Mouse (Mus musculus): ENCODE measurements around the gene Tmem143. TPM values are rescaled to one million over a fixed set of nuclear protein-coding genes. Genes with fewer than 3 reads are reported as not detected.
A peak's percentile ranks its signal among the peaks of the same experiment; 100 is the strongest.
"Not testable (repeated sequence)": the region's sequence is repeated elsewhere in the genome, so short reads cannot be mapped to it uniquely, and the experiment has no call there.

Gene Tmem143
- total RNA-seq, 1 experiment from 2014 or later = 16.2 TPM

DNA sequence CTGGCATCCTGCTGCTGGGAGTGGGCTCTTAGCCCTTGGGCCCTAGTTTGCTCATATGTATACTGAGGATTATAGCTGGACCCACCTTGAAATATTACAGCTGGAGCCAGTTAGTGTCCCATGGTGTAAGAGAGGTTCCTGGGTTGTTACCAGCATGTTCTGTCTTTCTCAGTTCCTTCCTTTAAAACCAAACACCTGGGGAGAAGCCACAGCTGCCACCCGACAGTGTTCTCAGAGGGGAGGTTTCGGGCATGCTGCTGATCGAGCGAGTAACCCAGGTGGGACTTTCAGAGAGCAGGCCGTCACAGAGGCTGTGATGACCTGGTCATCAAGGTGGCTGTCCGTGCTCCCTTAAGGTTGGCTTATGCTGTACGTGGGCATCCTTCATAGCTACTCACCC lies 19.8 kb upstream of the Tmem143 start:
- no peak for ATAC-seq (replicated peaks in 1 of 2; ENCODE audit: insufficient read depth in 1 of 2, low FRiP score in 2 of 2, low TSS enrichment in 1 of 2, low read depth in 1 of 2, poor library complexity in 2 of 2, severe bottlenecking in 2 of 2)

DNA sequence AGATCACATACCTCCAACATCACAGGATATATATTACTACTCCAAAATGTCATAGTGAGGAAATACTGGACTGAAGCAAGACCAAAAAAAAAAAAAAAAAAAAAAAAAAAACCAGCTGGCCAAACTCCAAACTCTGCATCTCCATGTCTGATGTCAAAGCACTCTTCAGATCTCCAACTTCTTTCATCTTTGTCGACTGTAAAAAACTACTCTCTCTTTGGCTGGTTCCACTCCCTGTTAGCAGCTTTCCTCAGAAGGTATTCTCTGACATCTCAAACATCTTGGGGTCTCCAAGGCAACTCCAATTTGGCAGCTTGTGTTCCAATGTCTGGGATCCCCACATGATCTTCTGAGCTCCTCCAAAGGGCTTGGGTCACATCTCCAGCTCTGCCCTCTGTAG lies 18.5 kb upstream of the Tmem143 start, which contains the start of gene Grin2d:
Grin2d (minus strand) TSS at position 101 of the 400 bp plus-strand sequence.
- ATAC-seq (replicated peaks in 1 of 2; ENCODE audit: insufficient read depth in 1 of 2, low FRiP score in 2 of 2, low TSS enrichment in 1 of 2, low read depth in 1 of 2, poor library complexity in 2 of 2, severe bottlenecking in 2 of 2) = not testable (repeated sequence)

DNA sequence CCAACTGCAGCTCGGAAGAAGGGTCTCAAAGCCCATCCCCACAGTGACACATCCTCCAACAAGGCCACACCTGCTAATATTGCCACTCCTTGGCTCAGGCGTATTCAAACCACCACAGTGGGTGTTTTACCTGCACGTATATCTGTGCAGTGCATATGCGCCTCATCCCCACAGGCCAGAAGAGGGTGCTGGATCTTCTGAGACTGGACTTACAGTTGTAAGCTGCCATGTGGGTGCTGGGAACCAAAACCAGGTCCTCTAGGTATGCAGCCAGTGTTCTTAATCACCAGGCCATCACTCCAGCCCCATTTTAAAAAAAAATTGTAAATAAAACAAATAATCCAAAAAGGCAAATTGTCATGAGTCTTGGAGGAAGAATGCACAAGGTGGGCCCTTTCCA lies 16.2 kb upstream of the Tmem143 start:
- ATAC-seq (replicated peaks in 1 of 2; ENCODE audit: insufficient read depth in 1 of 2, low FRiP score in 2 of 2, low TSS enrichment in 1 of 2, low read depth in 1 of 2, poor library complexity in 2 of 2, severe bottlenecking in 2 of 2) = no peak

DNA sequence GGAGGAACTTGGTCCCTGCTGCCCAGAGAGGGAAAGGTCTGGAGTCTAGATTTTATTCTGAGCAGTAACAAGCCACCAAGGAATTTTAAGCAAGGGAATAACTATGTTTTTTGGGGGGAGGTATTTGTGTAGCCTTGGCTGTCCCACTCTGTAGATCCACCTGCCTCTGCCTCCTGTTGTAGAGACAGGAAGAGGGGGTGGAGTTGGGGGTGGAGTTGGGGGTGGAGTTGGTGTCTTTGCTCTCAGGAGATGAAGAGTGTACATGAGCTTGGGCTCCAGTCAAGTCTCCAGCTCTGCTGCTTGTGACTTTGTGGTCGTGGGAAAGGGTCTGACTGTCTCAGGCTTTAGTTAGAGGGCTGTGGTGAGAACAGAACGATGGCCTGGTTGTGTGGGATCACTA lies 15.7 kb upstream of the Tmem143 start:
- ATAC-seq (replicated peaks in 1 of 2; ENCODE audit: insufficient read depth in 1 of 2, low FRiP score in 2 of 2, low TSS enrichment in 1 of 2, low read depth in 1 of 2, poor library complexity in 2 of 2, severe bottlenecking in 2 of 2) = no peak

DNA sequence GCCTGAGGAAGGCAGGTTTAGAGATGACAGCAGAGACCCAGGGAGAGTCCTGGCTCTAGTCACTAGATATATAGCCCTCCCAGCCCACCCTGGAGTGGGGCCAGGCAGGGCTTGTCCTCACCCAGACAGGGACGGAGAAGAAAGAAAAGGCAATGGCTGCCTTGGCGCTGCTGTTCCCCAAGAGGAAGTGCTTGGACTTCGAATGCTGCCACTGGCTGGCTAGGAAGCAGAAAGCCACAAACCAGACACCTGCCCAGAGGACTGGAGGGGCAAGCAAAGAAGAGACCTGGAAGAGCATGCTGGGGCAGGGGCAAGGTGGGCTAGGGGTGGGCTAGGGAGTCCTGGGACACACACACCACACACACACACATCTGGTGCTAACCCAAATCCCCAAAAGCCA lies 9.5 kb upstream of the Tmem143 start:
- peak; percentile 37 to 73; a peak in 2 of 4 replicates for ATAC-seq (replicated peaks in 1 of 2; ENCODE audit: insufficient read depth in 1 of 2, low FRiP score in 2 of 2, low TSS enrichment in 1 of 2, low read depth in 1 of 2, poor library complexity in 2 of 2, severe bottlenecking in 2 of 2)

DNA sequence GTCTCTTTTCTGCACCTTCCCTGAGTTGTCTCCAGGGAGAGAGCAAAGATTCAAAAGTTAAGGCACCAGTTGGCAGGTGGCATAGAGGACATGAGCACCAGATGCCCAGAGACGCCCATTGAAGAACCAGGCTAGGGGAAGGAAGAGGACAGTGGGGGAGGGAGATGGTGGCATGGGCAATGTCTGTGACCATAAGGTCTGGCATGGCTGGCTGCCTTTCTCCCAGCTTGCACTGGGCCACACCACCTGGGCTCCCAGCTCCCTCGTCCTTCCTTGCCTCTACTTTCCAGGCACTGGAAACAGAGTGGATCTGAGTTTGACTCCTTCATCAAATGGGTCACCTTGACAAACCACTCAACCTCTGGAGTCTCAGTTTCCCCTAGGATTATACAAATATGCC lies 4.1 kb upstream of the Tmem143 start:
- no peak for ATAC-seq (replicated peaks in 1 of 2; ENCODE audit: insufficient read depth in 1 of 2, low FRiP score in 2 of 2, low TSS enrichment in 1 of 2, low read depth in 1 of 2, poor library complexity in 2 of 2, severe bottlenecking in 2 of 2)

DNA sequence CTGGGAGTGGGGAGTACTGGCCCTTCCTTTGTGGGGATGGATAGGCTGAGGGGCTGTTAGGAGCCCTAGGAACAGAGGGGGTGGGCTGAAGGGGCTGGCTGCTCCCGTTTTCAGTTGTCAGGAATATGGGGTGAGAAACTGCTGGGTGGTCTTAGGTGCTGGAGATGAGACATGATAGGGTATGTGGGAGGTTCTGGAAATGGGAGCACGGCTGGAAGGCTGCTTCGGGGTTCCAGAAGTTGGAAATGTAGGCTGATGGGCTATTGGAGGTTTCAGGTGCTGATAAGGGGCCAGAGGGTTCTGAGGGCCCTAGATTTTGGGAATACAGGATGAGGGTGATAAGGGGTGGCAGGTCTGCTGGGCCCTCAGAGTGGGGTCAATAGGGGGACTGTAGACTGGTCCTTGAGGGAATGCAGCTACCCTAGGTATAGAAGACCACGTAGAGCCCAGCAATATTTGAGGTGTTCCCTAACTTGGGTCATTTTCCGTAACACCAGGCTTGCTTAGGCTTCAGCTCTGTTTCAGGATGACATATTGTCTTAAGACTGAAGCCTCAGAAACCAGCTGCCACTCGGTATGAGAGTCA lies 717 bp upstream of the Tmem143 start:
- no peak for ATAC-seq (replicated peaks in 1 of 2; ENCODE audit: insufficient read depth in 1 of 2, low FRiP score in 2 of 2, low TSS enrichment in 1 of 2, low read depth in 1 of 2, poor library complexity in 2 of 2, severe bottlenecking in 2 of 2)

DNA sequence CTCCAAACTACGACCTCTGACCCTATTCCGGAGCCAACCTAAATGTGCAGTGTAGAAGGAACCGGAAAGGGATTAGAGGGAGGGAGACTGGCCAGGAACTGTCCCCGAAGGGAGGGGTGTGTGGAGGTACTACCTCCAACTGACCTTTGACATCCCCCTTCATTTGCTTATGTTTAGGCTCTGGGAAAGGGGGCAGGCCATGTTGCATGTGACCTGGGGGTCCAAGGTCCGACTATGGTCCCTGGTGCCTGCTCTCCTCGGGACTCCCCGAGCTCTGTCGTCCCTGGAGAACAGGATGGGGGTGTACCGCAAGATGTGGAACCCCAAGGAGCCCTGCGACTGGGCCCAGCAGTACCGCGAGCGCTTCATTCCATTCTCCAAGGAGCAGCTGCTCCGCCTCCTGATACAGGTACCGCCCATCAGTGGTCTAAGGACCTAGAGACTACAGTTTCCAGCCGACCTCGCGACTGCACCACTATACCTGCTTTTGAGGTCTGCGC lies 567 bp downstream of the Tmem143 start:
- ATAC-seq (replicated peaks in 1 of 2; ENCODE audit: insufficient read depth in 1 of 2, low FRiP score in 2 of 2, low TSS enrichment in 1 of 2, low read depth in 1 of 2, poor library complexity in 2 of 2, severe bottlenecking in 2 of 2) = peak; percentile 37 to 50

DNA sequence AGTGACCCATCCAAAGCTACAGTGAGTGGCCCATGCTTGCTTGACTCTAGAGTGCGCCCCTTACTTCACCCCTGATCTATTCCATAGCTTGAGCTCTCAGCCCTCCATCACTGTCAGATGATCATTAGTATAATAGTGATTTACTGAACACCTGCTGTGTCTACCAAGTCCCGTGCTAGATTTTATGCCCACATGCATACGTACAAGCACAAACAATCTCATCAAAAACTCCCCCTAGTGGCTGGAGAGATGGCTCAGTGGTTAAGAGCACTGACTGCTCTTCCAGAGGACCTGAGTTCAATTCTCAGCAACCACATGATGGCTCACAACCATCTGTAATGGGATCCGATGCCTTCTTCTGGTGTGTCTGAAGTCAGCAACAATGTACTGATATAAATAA lies 1.4 kb downstream of the Tmem143 start:
- ATAC-seq (replicated peaks in 1 of 2; ENCODE audit: insufficient read depth in 1 of 2, low FRiP score in 2 of 2, low TSS enrichment in 1 of 2, low read depth in 1 of 2, poor library complexity in 2 of 2, severe bottlenecking in 2 of 2) = not testable (repeated sequence)

DNA sequence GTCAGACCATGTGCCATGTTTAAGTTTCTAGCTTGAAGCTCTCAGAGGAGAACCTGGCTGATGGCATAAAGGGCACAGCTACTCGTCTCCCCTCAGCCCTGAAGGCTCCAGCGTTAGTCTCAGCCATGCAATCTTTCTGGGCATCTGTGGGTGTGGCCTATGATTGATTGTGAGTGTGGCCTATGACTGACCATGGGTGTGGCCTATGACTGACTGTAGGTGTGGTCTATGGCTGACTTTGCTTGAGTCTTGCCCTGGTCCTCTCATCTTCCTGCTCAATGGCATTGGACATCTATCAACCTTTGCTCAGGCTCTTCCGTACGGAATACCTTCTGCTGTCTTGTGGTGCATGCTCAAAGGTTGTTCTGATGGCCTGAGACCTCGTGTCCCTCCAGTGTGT lies 4.8 kb downstream of the Tmem143 start:
- 0 out of 4 replicates have a peak, but pooled peaks of 1 of the 2 experiments have one; percentile 40 for ATAC-seq (replicated peaks in 1 of 2; ENCODE audit: insufficient read depth in 1 of 2, low FRiP score in 2 of 2, low TSS enrichment in 1 of 2, low read depth in 1 of 2, poor library complexity in 2 of 2, severe bottlenecking in 2 of 2)

DNA sequence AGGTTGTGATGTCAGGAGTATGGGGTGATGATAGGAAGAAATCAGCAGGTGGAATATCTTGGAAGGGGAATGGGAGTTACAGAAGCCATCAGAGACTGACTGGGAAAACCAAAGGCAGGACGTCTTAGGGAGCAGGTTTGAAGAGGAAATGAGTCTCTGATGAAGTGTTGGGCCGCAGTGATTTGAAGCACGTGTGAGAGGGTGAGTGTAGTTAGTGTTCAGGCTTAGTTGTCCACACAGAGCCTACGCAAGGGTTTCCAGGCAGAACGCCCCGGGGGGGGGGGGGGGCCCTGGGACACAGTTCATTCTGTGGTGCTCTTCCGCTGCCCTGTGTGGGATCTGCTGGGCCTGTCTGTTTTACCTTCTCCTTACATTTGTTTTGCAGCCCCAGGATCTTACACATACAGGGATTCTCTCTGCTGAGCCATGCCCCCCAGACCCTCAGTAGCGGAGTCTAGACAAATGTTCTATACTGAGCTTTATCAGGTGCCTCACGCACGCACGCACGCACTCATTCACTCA lies 5.8 kb downstream of the Tmem143 start:
- no peak for ATAC-seq (replicated peaks in 1 of 2; ENCODE audit: insufficient read depth in 1 of 2, low FRiP score in 2 of 2, low TSS enrichment in 1 of 2, low read depth in 1 of 2, poor library complexity in 2 of 2, severe bottlenecking in 2 of 2)

DNA sequence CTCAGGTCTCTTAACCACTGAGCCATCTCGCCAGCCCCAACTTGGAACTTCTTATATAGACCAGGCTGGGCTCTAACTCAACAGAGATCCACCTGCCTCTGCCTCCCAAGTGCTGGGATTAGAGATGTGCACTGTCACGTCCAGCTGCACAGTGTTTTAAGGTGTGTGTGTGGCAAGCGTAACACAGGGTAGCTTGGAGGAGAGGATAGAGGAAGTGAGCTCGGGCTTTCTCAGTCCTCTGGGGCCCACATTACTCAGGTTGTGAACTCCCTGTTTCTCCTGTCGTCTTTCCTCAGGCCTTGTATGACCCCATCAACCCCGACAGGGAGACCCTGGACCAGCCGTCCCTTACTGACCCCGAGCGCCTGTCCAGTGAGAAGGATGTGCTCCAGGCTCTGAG lies 9.9 kb downstream of the Tmem143 start:
- ATAC-seq (replicated peaks in 1 of 2; ENCODE audit: insufficient read depth in 1 of 2, low FRiP score in 2 of 2, low TSS enrichment in 1 of 2, low read depth in 1 of 2, poor library complexity in 2 of 2, severe bottlenecking in 2 of 2) = no peak

DNA sequence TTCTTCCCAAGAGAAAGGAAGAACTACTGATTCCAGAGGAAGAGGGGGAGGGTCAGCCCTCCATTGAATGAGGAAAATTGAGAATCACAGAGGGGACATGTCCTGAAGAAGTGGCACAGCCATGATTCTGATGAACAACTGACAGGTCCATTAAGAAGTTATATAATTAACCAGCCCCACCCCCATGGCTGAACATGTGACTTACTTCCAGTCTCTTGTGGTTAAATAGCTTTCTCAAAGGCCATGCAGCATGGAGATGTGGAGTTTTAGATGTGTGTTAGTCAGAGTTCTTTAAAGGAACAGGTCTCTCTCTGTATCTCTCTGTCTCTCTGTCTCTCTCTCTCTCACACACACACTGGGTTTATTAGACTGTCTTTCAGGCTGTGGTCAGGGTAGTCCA lies 11.6 kb downstream of the Tmem143 start:
- no peak for ATAC-seq (replicated peaks in 1 of 2; ENCODE audit: insufficient read depth in 1 of 2, low FRiP score in 2 of 2, low TSS enrichment in 1 of 2, low read depth in 1 of 2, poor library complexity in 2 of 2, severe bottlenecking in 2 of 2)

DNA sequence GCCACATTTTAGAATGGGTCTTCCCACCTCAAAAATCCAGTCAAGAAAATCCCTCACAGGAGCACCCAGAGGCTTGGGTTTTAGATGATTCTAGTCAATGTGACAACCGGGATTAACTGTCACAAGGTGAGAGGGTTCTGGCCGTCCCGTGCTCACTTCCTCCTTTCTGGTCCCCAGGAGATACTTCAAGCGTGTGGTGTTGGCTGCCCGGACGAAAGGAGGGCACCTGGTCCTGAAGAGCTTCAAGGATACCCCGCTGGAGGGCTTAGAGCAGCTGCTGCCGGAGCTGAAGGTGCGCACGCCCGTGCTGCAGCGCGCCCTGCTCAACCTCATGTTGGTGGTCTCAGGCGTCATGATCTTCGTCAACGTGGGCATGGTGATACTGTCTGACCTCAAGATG lies 12.4 kb downstream of the Tmem143 start:
- no peak for ATAC-seq (replicated peaks in 1 of 2; ENCODE audit: insufficient read depth in 1 of 2, low FRiP score in 2 of 2, low TSS enrichment in 1 of 2, low read depth in 1 of 2, poor library complexity in 2 of 2, severe bottlenecking in 2 of 2)

DNA sequence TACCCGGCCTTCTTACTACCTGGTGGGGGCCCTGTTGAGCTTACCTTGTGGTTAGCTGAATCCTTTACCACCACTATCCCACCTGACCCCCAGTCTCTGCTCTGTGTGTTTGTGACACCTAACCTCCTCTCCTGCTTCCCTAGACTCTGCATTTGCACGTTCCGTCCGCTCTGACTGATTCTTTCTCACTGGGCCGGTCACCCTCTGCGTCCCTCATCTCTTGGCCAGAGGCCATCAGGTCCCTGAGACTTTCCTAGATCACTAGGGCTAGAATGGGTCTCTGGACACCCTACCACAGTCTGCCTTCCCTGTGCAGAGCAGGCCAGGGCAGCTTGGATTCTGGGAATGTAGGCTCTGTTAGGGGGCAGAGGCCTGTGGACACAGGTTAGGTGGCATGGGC lies 17.3 kb downstream of the Tmem143 start:
- ATAC-seq (replicated peaks in 1 of 2; ENCODE audit: insufficient read depth in 1 of 2, low FRiP score in 2 of 2, low TSS enrichment in 1 of 2, low read depth in 1 of 2, poor library complexity in 2 of 2, severe bottlenecking in 2 of 2) = no peak

DNA sequence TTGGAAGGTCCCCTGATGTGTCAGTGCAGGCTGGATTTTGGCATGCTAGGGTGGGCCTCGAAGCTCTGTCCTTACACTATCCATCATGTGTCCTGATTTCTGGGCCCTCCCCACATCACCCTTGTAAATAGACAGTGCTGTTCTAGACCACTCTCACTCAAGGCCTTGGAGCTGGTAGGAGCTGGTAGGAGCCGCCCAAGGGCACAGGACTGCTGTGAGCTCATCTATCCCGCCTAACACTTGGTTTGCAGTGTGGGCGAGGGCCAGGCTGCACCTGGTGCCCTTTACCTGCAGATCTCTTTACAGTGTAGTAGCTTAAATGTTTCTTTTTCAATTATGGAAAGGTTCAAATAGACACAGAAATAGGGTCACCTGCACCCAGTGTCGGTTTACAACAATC lies 18.3 kb downstream of the Tmem143 start:
- no peak for ATAC-seq (replicated peaks in 1 of 2; ENCODE audit: insufficient read depth in 1 of 2, low FRiP score in 2 of 2, low TSS enrichment in 1 of 2, low read depth in 1 of 2, poor library complexity in 2 of 2, severe bottlenecking in 2 of 2)

DNA sequence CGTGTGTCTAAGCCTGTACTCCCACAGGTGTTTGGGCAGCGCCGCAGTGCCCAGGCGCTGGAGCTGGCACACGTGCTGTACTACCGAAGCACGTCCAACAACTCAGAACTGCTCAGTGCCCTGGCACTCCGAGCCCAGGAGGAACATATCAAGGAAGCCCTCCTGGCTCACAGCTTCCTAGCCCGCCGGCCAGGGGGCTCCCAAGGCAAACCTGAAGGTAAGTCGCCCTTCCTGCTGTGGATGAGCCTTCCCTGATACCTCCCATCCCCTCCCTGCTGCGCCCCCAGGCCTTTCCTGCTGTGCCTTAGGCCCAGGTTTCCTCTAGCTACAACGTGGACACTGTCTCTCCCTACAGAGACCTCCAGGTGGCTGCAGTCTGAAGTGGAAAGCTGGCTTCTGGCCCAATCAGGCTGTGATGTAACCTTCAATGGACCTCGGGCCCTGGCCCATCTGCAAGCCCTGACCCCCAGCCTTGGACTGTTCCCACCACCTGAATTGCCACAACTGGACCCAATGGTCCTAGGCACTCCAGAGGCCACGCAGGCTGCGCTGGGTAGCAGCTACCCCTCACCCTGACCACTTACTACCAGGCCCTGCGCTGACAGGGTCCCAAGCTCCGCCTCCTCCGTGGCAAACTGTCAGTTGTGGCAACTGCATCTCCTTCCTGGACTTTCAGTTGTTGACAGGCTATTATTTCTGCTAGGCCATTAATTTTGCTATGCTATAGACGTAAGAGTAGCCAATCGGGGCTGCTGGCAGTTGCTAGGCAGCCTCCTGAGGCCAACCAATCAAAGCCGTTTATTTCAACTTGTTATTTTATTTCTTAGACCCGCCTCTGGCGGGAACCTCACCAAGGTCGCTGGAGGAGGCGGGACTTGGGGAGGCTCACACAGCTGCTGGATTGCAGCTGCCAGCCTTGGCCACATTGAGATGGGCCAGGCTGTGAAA lies 19.6 kb downstream of the Tmem143 start:
- ATAC-seq (replicated peaks in 1 of 2; ENCODE audit: insufficient read depth in 1 of 2, low FRiP score in 2 of 2, low TSS enrichment in 1 of 2, low read depth in 1 of 2, poor library complexity in 2 of 2, severe bottlenecking in 2 of 2) = peak; percentile 77 to 79

DNA sequence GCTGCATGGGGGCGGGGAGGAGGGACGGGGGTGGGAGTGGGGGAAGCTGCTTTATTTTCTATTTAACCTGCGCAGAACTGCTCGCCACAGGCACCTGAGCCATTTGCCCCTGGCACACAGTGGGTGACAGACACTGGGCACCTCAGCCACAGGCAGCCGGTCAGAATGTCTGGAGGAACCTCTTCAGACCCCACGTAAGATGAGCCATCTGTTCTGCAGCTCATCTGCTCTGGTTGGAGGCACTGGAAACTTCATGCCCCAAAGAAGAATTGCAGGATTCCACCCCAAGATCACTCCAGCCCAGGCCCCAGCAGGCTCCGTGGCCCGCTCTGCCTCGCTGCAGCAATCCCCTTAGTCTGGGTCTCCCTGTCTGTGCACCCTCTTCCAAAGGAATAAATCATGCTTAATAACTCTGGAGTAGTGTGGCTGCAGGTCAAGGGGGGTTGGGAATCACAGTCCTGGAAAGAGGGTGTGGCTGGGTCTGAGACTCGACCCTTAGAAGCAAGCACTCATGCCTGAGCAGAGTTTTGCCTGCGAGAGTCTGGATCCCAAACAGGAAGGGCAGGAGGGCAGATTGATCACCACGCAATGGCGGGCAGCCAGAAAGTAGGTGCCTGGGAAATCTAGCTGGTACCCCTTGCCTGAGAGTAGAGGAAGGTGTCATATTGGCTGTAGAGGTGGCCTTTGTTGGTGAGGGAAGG lies 20.4 kb downstream of the Tmem143 start:
- no peak for ATAC-seq (replicated peaks in 1 of 2; ENCODE audit: insufficient read depth in 1 of 2, low FRiP score in 2 of 2, low TSS enrichment in 1 of 2, low read depth in 1 of 2, poor library complexity in 2 of 2, severe bottlenecking in 2 of 2)
